Mouse (Mus musculus) hindbrain, embryonic 12.5 days (tissue): ENCODE results near the gene Astn1. TPM values are rescaled to one million over a fixed set of nuclear protein-coding genes. Genes with fewer than 3 reads are reported as not detected.

ENCODE experiments used
- ATAC-seq: fragments of 200-750 bp; cut with Nextera tagmentation; 2 replicates; pipeline ENCODE4 v1.8.0; 2017; ENCODE audit warnings: moderate TSS enrichment; ENCODE audit not compliant: low FRiP score
- H3K27ac ChIP-seq: fragments of 300-500 bp; sonication (generic); 2 replicates; pipeline ENCODE4 v1.5.1; 2016; ENCODE audit warnings: mild to moderate bottlenecking
- H3K27me3 ChIP-seq: fragments of 300-500 bp; sonication (generic); 2 replicates; pipeline ENCODE4 v1.6.1; 2016; ENCODE audit warnings: mild to moderate bottlenecking
- H3K36me3 ChIP-seq: fragments of 300-500 bp; sonication (generic); 2 replicates; pipeline ENCODE4 v1.6.1; 2016; ENCODE audit warnings: mild to moderate bottlenecking
- H3K4me1 ChIP-seq: fragments of 300-500 bp; sonication (generic); 2 replicates; pipeline ENCODE4 v1.6.1; 2016
- H3K4me2 ChIP-seq: fragments of 300-500 bp; sonication (generic); replicated peaks from 2 replicates; pipeline ENCODE4 v1.6.1; 2016; ENCODE audit warnings: mild to moderate bottlenecking
- H3K4me3 ChIP-seq: fragments of 300-500 bp; sonication (generic); 2 replicates; pipeline ENCODE4 v1.5.1; 2016; ENCODE audit warnings: mild to moderate bottlenecking
- H3K9ac ChIP-seq: fragments of 300-500 bp; sonication (generic); 2 replicates; pipeline ENCODE4 v1.6.1; 2016; ENCODE audit warnings: mild to moderate bottlenecking, moderate library complexity
- H3K9me3 ChIP-seq: fragments of 300-500 bp; sonication (generic); replicated peaks from 2 replicates; pipeline ENCODE4 v1.6.1; 2016; ENCODE audit warnings: mild to moderate bottlenecking
- WGBS: fragments of 180-500 bp; shearing (Covaris S2); methylation state at CpG from one replicate; pipeline ENCODE4 v1.1.7; 2016; 5-methylcytosine and 5-hydroxymethylcytosine counted together
- polyA plus RNA-seq: library from polyadenylated mRNA; unstranded; fragments of >200 nt; fragmentation: Nextera tagmentation; extraction: Ambion mirVana; gene quantifications from 2 replicates; pipeline ENCODE4 v1.2.1, GENCODE M21; 2016

Astn1 gene
- polyA plus RNA-seq, 1 experiment from 2014 or later: 22.4 TPM

DNA sequence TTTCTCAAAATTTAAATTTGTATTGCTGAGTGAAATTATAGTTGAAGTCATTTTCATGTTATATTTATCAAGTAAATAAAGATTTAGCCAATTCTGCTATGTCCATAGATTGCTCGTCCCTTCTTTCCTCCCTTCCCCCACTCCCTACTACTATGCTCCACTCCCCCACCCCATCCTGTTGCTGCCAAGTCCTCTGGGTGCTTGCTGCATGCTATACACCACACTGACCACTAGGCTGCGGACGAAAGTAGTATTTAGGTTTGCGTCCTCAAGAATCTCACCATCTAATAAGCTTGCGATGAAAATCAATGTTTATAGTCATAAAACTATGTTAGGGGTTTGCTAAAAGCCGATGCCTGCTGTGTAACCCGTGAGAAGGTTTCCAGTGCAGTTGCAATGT, 235.9 kb downstream of the Astn1 start:
- Histone ChIP-seq H3K9ac (no peak overlapping the region), H3K4me3 (no peak overlapping the region), H3K27ac (no peak overlapping the region), H3K4me2 (no peak overlapping the region), H3K27me3 (no peaks in the 10 kb centered on the region), H3K9me3 (no peaks in the 10 kb centered on the region), H3K4me1 (no peaks in the 10 kb centered on the region), H3K36me3 (peaks cover 4% of the 10 kb centered on the region; the same call in 1 of the 2 replicates)
- ATAC-seq: no peak
- 81% methylated on average over 7 of the region's 7 CpGs for WGBS

- no peak for ATAC-seq
- Histone ChIP-seq H3K4me3 (no peak overlapping the region), H3K27ac (no peak overlapping the region), H3K9me3 (no peaks in the 10 kb centered on the region), H3K27me3 (no peaks in the 10 kb centered on the region), H3K4me2 (no peak overlapping the region), H3K9ac (no peak overlapping the region), H3K4me1 (no peaks in the 10 kb centered on the region), H3K36me3 (peaks cover 4% of the 10 kb centered on the region; the same call in 1 of the 2 replicates)
- 81% methylated on average over 2 of the region's 2 CpGs for WGBS
Measured at GRCm38 (mm10) chr1:158599435-158599834, 237.4 kb downstream of the Astn1 start.

- no peaks in the 10 kb centered on the region for H3K27me3 ChIP-seq
- no peak for ATAC-seq
- H3K27ac ChIP-seq: no peak overlapping the region
- WGBS: 38% methylated on average over 2 of the region's 2 CpGs
- H3K4me1 ChIP-seq: no peaks in the 10 kb centered on the region
- H3K4me3 ChIP-seq: no peak overlapping the region
- H3K4me2 ChIP-seq: no peak overlapping the region
- H3K36me3 ChIP-seq: peaks cover 8% of the 10 kb centered on the region; the same call in 1 of the 2 replicates
- H3K9ac ChIP-seq: no peak overlapping the region
- no peaks in the 10 kb centered on the region for H3K9me3 ChIP-seq
Measured at GRCm38 (mm10) chr1:158603056-158603455, 241.0 kb downstream of the Astn1 start.

DNA sequence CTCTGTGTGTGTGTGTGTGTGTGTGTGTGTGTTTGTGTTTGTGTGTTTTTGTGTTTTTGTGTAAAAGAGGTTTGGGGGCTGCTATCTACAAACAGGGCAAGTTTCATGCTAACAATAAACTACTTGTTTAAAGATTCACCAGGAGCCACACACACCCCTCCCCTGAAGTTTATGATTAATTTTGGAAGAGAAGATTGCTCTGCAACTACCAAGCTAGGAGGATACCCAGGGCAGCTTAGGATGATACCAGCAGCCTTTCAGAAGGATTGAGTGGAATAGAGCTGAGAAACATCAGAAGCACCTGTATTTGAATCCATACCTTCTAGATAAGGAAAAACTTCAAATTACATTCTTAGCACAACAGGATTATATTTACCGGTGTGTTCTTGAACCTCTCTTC, 242.1 kb downstream of the Astn1 start:
- no peak overlapping the region for H3K9ac ChIP-seq
- peaks cover 10% of the 10 kb centered on the region for H3K36me3 ChIP-seq
- no peaks in the 10 kb centered on the region for H3K4me1 ChIP-seq
- ATAC-seq: no peak
- no peaks in the 10 kb centered on the region for H3K27me3 ChIP-seq
- H3K9me3 ChIP-seq: no peaks in the 10 kb centered on the region
- H3K27ac ChIP-seq: no peak overlapping the region
- WGBS: 94% methylated on average over 1 of the region's 1 CpGs
- no peak overlapping the region for H3K4me2 ChIP-seq
- no peak overlapping the region for H3K4me3 ChIP-seq

GRCm38 (mm10) chr1:158605597-158605996, 243.5 kb downstream of the Astn1 start:
- no peak for ATAC-seq
- Histone ChIP-seq H3K4me3 (no peak overlapping the region), H3K4me1 (no peaks in the 10 kb centered on the region), H3K27me3 (no peaks in the 10 kb centered on the region), H3K9ac (no peak overlapping the region), H3K9me3 (no peaks in the 10 kb centered on the region), H3K36me3 (peaks cover 14% of the 10 kb centered on the region), H3K27ac (no peak overlapping the region), H3K4me2 (no peak overlapping the region)
- WGBS: 97% methylated on average over 4 of the region's 4 CpGs

- ATAC-seq: no peak
- Histone ChIP-seq H3K9ac (no peak overlapping the region), H3K4me2 (no peak overlapping the region), H3K4me1 (no peaks in the 10 kb centered on the region), H3K4me3 (no peak overlapping the region), H3K36me3 (peaks cover 19% of the 10 kb centered on the region), H3K9me3 (no peaks in the 10 kb centered on the region), H3K27me3 (no peaks in the 10 kb centered on the region), H3K27ac (no peak overlapping the region)
- 90% methylated on average over 10 of the region's 10 CpGs for WGBS
Measured at GRCm38 (mm10) chr1:158606324-158606723, 244.3 kb downstream of the Astn1 start.

- Histone ChIP-seq H3K4me3 (no peak overlapping the region), H3K27me3 (no peaks in the 10 kb centered on the region), H3K4me1 (no peaks in the 10 kb centered on the region), H3K4me2 (no peak overlapping the region), H3K9me3 (no peaks in the 10 kb centered on the region), H3K9ac (no peak overlapping the region), H3K27ac (no peak overlapping the region), H3K36me3 (peaks cover 23% of the 10 kb centered on the region)
- no peak for ATAC-seq
- 93% methylated on average over 1 of the region's 1 CpGs for WGBS
Measured at GRCm38 (mm10) chr1:158607201-158607600, 245.1 kb downstream of the Astn1 start.

GRCm38 (mm10) chr1:158615202-158615601, 253.1 kb downstream of the Astn1 start:
- H3K4me3 ChIP-seq: no peak overlapping the region
- no peaks in the 10 kb centered on the region for H3K27me3 ChIP-seq
- no peak overlapping the region for H3K4me2 ChIP-seq
- no peak for ATAC-seq
- H3K27ac ChIP-seq: no peak overlapping the region
- no peak overlapping the region for H3K9ac ChIP-seq
- H3K9me3 ChIP-seq: no peaks in the 10 kb centered on the region
- H3K36me3 ChIP-seq: peaks cover 15% of the 10 kb centered on the region
- H3K4me1 ChIP-seq: no peaks in the 10 kb centered on the region
- 89% methylated on average over 1 of the region's 1 CpGs for WGBS

DNA sequence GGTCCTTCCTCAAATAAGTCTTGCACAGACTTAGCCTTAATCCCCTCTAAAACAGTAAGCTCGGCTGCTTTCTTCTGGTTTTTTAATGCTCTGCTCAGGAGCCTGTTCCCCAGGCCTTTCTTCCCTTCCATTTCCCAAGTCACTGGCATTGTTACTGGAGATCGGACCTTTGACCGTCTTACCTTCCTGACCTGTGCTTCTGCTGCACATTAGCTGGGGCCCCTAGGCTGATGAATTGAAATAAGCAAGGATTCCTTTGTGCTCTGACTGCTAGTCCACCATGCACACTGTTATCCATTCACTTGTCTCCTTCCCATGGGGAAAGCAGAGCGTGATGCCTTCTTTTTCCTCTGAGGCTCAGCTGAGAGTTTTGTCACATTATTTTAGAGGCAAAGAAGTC, 255.9 kb downstream of the Astn1 start:
- WGBS: 63% methylated on average over 4 of the region's 4 CpGs
- Histone ChIP-seq H3K27ac (no peak overlapping the region), H3K9me3 (no peaks in the 10 kb centered on the region), H3K9ac (no peak overlapping the region), H3K4me2 (no peak overlapping the region), H3K4me1 (no peaks in the 10 kb centered on the region), H3K4me3 (no peak overlapping the region), H3K27me3 (no peaks in the 10 kb centered on the region), H3K36me3 (no peaks in the 10 kb centered on the region)
- no peak for ATAC-seq

GRCm38 (mm10) chr1:158632935-158633334, 270.9 kb downstream of the Astn1 start:
- Histone ChIP-seq H3K9me3 (no peaks in the 10 kb centered on the region), H3K36me3 (no peaks in the 10 kb centered on the region), H3K9ac (no peak overlapping the region), H3K4me2 (no peak overlapping the region), H3K27ac (no peak overlapping the region), H3K4me1 (no peaks in the 10 kb centered on the region), H3K27me3 (no peaks in the 10 kb centered on the region), H3K4me3 (no peak overlapping the region)
- ATAC-seq: no peak
- WGBS: 88% methylated on average over 4 of the region's 4 CpGs

- 81% methylated on average over 2 of the region's 2 CpGs for WGBS
- H3K4me1 ChIP-seq: no peaks in the 10 kb centered on the region
- H3K27ac ChIP-seq: no peak overlapping the region
- H3K9me3 ChIP-seq: no peaks in the 10 kb centered on the region
- H3K9ac ChIP-seq: no peak overlapping the region
- no peak for ATAC-seq
- H3K36me3 ChIP-seq: no peaks in the 10 kb centered on the region
- H3K27me3 ChIP-seq: no peaks in the 10 kb centered on the region
- no peak overlapping the region for H3K4me3 ChIP-seq
- no peak overlapping the region for H3K4me2 ChIP-seq
Measured at GRCm38 (mm10) chr1:158633441-158633840, 271.4 kb downstream of the Astn1 start.

- H3K27ac ChIP-seq: no peak overlapping the region
- no peak for ATAC-seq
Measured at GRCm38 (mm10) chr1:158641306-158641705, 279.2 kb downstream of the Astn1 start.

GRCm38 (mm10) chr1:158642247-158642646, 280.2 kb downstream of the Astn1 start:
- ATAC-seq: no peak
- H3K4me1 ChIP-seq: no peaks in the 10 kb centered on the region
- H3K27ac ChIP-seq: no peak overlapping the region
- H3K27me3 ChIP-seq: no peaks in the 10 kb centered on the region
- no peaks in the 10 kb centered on the region for H3K9me3 ChIP-seq
- no peak overlapping the region for H3K4me3 ChIP-seq
- H3K9ac ChIP-seq: no peak overlapping the region
- H3K4me2 ChIP-seq: no peak overlapping the region
- no peaks in the 10 kb centered on the region for H3K36me3 ChIP-seq

More at GRCm38 (mm10) chr1:158641306-158641705, 279.2 kb downstream of the Astn1 start:
- no peaks in the 10 kb centered on the region for H3K36me3 ChIP-seq
- no peak overlapping the region for H3K9ac ChIP-seq
- H3K4me3 ChIP-seq: no peak overlapping the region
- H3K9me3 ChIP-seq: no peaks in the 10 kb centered on the region
- no peaks in the 10 kb centered on the region for H3K27me3 ChIP-seq
- WGBS: 72% methylated on average over 2 of the region's 2 CpGs
- H3K4me2 ChIP-seq: no peak overlapping the region
- H3K4me1 ChIP-seq: no peaks in the 10 kb centered on the region
